Mouse (Mus musculus) T-cell, adult 2 months (primary cell): ENCODE results near the gene Scarf2.

Experiments
- DNase-seq: peaks from one replicate; pipeline ENCODE4 v3.0.0; 2022; ENCODE audit warnings: low spot score

Gene Scarf2

DNA sequence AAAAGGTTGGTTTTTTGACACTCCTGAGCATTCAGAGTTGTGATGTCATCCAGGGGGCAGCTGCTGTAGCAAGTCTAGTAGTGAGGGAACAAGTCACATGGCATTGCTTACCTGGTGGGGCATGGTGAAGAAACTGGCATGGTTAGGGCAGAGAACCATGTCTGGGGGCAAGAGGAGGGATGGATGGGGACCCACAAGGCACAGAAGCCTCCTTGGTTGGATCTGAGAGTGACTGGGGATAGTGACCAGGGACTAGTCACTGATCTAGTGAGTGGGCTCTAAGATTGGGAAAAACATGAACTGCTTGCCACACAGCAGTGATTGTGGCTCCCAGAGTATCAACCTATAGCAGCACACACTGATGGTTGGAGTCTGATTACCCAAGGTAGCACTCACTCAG, 2.5 kb downstream of the Scarf2 start:
- no peak for DNase-seq

DNA sequence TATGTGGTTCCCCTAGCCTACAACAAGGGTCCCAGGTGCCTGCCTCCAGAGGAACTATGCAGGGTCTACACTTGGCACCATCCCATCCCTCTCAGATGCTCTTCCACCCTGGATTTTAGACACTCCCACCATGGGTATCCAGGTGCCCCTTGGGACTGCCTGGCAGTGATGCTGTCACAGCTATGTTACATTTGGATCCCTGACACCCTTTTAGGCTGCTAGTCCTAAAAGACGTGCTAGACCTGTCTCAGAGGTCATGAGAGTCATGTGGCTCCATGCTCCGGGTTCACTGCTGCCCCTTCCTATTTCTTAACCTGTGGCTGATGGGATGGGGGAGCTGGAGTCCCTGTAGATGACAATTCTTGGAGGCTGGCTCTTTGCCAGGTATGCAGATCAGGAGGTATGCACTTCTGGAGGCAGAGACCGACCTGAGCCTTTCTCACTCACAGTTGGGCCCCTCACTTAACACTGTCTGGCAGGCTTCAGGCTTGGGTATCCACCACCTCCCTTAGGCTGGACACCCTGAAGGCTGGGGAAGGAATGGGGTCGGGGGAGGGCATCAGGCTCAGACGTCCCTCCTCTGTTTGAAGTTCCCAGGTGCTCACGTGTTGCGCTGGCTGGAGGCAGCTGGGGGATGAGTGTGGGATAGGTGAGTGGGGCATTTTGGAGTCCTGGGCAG, 4.8 kb downstream of the Scarf2 start:
- DNase-seq = no peak

DNA sequence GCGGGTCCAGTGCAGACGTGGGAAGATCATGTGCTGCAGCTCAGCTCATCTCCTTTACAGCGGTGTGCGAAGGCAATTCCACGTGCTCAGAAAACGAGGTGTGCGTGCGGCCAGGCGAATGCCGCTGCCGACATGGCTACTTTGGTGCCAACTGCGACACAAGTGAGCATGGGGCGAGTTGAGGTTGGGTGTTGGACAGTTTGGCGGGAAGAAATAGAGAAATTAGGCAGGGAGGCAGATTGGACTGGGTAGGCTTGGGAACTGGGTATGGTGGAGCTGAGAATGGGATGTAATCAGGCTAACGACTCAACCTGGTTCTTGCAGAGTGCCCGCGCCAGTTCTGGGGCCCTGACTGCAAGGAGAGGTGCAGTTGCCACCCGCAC, 5.4 kb downstream of the Scarf2 start:
- DNase-seq = no peak

DNA sequence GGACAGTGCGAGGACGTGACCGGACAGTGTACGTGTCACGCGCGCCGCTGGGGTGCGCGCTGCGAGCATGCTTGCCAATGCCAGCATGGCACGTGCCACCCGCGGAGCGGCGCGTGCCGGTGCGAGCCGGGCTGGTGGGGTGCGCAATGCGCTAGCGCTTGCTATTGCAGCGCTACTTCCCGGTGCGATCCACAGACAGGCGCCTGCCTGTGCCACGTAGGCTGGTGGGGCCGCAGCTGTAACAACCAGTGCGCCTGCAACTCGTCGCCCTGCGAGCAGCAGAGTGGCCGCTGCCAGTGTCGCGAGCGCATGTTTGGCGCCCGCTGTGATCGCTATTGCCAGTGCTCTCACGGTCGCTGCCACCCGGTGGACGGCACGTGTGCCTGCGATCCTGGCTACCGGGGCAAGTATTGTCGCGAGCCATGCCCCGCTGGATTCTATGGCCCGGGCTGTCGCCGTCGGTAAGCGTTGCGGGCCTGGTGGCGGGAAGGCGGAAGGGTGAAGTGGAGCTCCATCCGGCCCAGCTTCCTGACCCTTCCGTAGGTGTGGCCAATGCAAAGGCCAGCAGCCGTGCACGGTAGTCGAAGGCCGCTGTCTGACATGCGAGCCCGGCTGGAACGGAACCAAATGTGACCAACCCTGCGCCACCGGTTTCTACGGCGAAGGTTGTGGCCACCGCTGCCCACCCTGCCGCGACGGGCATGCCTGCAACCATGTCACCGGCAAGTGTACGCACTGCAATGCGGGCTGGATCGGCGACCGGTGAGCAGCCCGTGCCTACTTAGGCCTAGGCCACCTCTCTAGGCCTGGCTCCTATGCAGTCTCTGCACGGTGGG, 6.0 kb downstream of the Scarf2 start:
- DNase-seq = peak; percentile 28

DNA sequence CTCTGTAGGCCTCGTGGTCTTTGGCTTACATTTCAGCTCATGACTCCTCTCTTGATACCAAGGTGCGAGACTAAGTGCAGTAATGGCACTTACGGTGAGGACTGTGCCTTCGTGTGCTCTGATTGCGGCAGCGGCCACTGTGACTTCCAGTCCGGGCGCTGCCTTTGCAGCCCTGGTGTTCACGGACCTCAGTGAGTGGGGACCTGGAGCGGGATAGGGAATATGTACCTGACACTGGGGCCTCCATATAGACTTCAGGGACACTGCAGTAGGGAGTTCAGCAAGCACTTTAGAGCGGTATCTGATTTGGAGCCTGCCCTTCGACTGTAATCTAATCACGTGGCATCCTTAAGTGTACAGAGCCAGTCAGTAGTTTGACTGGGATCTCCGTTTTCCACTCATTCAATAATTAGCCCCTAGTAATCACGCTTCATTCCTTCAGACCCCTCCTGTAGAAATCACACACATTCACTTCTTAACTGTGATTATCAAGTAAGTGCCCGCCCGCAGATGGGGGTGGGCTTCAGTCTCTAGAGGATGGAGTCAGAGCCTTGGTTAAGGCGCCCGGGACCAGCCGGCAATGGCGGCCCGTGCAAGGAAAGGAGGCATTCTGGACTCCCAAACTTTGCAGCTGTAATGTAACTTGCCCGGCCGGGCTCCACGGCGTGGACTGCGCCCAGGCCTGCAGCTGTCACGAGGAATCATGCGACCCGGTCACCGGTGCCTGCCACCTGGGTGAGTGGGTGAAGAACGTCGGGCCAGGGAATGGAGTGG, 6.8 kb downstream of the Scarf2 start:
- DNase-seq = no peak

DNA sequence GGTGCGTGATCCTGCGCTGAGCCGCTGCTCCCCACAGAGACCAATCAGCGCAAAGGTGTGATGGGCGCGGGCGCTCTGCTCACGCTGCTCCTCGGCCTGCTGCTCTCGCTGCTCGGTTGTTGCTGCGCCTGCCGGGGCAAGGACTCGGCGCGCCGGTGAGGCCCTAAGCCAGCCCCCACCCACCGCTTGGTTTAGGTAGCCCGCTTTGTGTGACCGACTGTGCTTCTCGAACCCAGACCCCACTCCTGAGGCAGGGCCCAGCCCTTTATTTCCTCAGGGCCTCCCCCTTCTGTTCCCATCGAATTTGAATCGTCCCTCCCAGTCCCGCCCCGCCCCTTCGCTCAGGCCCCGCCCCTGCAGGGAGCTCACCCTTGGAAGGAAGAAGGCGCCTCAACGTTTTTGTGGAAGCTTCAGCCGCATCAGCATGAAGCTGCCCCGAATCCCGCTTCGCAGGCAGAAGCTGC, 7.4 kb downstream of the Scarf2 start:
- no peak for DNase-seq

DNA sequence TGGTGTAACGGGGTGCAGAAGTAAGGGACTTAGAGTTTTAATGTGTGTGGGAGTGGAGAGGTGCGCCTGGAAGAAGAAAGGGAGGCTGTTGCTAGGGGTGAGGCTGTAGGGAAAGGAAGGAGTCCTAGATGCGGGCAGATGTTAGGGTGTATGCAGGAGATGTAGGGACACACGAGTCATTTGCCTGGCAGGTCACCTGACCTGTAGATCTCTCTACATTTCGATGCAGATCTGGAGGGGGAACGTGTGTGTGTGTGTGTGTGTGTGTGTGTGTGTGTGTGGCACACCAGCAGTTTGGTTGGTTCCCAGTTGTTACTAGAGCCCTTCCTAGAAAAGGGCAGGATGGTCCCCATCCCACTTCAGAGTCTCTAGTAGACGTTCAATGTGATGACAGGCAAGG, 7.9 kb downstream of the Scarf2 start:
- no peak for DNase-seq

DNA sequence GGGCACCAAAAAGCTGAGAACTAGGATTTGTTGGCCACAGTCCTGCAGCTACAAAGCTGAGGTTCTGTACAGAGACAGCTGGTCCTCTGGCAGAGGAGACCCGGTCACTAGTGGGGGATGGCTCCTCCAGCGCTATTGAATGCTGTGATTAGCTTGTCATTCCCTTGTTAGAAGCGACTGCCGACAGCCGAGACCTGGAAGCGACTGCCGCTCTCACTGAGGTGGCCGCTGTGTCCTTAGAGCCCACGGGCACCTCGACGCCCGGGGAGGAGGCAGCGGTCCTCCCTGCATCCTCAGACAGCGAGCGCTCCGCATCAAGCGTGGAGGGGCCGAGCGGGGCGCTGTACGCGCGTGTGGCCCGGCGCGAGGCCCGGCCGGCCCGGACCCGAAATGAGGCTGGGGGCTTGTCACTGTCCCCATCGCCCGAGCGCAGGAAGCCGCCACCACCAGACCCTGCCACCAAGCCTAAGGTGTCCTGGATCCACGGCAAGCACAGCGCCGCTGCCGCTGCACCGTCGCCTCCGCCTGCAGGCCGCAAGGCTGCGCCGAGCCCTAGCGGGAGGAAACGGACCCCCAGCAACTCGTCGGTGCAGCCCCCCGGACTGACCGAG, 9.6 kb downstream of the Scarf2 start:
- DNase-seq = peak; percentile 29

DNA sequence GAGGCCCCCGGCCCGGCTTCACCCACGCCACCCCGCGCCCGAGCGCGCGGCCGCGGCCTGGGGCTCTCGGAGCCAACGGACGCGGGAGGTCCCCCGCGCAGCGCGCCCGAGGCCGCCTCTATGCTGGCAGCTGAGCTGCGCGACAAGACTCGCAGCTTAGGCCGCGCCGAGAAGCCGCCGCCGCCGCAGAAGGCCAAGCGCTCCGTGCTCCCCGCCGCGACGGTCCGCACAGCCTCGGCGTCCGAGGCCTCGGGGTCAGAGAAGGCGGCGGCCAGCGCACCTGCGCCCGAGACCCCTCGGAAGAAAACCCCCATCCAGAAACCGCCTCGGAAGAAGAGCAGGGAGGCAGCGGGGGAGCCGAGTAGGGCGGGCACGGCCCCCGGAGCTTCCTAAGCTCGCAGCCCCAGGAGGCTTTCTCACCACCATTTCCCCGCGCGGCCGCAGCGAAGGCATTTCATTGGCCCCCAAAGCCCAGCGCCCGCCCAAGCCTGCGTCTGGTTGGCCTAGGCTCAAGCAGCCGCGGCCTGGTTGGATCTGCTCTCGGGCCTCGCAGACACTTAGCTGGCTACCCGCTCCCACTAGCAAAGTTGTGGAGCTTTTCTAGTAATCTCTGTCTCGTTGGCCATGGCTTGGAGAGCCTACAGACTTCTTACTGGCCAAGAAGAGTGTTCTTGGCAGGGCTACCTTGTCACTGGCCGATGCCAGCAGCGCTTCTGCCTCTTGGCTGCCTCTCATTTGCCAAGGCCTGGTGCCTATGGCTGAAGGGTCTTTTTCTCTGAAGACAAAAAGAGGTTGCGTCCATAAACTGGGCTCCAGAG, 10.3 kb downstream of the Scarf2 start:
- DNase-seq = peak; percentile 87

DNA sequence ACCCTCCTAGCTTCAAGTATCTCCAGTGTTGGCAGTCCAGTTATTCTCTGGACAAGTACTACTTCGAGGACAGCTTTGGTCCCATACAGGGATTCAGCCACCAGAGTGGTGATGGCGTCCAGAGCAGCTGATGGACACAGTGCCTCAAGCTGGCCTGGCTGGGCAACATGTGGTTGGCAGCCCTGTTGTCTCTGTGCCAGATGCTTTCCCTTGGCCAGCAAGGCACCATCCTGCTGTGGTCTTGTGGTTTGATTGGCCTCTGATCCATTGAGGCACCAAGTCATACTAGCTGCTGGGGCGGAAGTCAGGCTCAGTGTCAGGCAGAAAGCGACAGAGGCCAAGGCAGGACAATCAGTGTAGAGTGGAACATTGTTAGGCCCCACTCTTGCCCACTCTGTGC, 12.0 kb downstream of the Scarf2 start:
- DNase-seq = no peak

DNA sequence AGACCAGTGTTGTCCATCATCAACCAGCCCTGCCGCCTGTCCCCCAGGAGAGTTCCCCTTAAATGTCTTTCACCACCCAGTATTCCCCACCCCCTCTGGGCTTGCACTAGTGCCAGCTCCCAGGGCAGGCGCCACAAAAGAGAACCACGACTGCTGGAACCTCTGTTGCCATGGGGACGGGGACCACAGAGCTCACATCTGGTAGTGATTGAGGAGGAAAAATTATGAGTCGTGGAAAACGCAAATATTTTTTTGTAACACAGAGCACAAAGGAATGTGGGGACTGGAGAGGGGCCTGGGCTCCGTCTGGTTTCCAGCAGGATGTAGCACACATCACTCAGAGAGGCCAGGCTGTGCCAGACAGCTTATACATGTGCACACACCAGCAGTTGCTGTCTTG, 12.6 kb downstream of the Scarf2 start:
- no peak for DNase-seq

DNA sequence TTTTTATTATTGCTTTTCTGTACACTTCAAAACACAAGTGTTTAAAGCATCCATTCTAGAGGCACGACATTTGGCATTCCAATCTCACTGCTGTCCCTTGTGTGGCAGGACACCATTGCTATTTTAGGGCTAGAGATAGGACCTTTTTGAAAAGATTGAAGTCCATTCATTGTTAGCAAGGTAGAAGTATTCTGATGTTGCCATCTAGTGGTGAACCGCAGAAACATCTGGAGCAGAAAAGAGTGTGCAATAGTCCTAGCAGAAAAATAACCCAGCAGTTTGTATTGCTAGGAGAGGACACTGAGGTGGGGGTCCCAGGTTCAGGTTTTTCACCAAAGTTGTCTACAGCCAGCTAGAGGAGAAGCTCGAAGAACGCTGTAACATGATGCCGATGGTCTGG, 15.0 kb downstream of the Scarf2 start:
- peak; percentile 32 for DNase-seq

DNA sequence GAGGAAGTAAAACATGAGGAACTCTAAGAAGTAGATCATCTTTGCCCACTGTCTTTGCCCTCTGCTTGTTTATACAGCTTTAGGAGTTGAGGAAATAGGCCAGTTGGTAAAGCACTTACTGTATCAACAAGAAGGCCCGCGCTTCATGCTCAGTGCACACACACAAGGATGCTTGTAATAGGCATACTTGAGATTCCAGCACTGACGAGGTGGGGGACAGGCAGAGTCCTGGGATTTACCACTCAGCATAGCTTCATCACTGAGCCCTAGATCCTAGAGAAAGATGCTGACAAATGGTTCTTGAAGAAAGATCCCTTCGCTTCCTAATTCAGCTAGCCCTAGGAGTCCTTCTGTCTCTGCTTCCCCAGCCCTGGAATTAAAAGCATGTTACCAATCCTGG, 16.1 kb downstream of the Scarf2 start:
- DNase-seq = no peak

DNA sequence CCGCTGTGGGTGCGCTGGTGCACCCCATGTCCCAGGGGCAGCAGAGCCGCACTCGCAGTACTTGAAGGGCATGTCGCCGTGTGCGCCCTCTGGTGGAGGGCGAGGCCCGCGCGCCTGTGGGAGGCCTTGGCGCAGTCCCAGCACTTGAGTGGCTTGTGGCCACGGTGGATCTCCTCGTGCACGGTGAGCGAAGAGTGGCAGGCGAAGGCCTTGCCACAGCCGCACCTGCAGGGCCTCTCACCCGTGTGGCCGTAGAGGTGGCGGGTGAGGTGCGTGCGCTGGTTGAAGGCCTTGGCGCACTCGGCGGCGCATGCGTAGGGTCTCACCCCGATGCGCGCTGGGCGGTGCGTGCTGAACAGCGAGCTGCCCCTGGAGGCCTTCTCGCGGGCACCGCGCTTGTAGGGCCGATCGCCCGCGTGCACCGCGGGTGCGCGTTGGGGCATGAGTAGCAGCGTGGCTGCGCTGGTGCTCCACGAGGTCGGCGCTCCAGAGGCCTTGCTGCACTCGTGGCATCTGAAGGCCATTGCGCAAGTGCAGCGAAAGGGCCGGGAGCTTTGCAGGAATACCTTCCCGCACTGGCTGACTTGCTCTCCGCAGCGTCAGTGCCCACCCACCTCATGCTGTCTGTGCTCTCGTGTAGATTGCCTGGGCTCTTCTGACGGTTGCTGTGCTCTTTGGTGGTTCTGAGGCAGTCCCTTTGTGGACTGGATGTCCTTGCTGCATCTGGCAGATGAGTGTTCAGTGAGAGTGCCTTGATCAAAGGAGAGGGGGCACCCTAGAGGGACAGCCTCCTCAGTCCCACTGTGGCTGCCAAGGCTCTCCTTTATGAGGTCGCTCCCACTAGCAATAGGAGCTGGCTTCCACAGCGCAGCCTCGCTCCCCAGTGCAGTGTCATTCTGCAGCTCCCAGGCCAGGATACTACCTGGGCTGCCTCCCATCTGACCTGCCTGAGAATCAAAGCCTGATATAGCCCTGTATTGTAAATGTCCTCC, 18.6 kb downstream of the Scarf2 start:
- DNase-seq = peak; percentile 74

DNA sequence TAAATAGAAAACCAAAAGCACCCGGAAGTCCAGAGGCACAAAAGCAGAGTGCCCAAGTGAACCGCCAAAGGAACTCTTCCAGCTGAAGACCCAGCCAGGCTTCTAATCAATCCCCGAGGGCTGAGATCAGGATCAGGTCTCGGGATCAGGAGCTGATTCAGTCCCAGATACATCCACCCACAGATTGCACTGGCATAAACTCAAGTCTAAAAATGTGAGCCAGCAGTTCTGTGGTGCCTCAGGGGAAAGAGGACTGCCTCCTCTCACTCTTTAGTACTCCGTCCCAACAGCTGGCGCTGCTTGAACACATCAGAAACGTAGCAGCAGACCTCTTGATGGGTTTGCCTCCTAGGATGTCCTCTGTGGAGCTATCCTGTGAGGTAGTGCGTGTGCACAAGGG, 19.4 kb downstream of the Scarf2 start:
- DNase-seq = no peak

DNA sequence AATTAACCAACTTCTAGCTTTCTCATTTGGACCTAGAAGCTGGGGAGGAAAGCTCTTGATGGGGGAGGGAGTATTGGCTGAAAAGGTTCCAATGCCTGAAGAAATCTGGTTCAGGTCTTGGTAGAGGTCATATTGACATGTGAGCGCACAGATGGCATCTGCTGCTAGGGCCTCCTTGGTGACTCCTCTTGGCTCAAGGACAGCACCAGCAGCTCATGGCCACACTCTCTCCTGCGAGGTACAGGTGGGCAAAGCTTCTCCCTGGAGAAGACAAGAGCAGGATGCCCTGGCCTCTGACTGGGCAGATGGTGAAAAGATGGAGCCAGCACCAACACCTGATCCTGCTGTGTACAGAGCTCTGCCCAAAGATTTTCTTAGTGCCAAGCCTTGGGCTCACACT, 29.4 kb downstream of the Scarf2 start:
- no peak for DNase-seq

DNA sequence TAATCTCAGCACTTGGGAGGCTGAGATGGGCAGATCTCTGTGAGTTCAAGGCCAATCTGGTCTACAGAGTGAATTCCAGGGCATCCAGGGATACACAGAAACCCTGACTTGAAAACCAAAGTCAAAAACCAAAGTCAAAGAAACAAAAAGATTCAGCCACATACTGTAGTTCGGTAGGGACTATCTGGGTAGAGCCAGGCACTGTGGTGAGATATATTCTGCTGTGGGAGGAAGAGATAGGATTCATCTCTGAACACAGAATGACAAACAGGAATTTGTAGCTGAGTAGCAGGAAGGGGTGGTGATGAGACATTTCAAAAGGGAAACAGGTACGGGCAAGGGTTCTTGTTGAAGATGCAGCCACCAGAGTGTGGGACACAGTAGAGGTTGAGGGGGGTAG, 31.1 kb downstream of the Scarf2 start:
- no peak for DNase-seq

DNA sequence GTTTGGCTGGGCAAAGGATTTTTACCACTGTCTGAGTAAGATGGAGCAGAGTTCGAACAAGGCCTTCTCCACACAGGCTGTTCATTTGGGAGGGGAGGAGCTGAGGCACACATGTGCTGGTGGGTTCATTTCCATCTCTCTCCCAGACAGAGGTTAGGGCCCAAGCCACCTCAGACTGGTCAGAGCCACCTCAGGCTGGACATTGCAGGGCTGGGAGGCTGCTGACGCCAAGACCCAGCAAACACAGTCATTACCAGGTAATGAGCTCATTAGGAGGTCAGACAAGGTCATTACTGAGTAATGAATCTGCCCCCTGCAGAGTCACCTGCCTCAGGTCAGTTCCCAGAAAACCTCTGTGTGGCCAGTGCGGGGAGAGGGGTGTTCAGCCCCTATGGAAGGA, 31.8 kb downstream of the Scarf2 start:
- no peak for DNase-seq

DNA sequence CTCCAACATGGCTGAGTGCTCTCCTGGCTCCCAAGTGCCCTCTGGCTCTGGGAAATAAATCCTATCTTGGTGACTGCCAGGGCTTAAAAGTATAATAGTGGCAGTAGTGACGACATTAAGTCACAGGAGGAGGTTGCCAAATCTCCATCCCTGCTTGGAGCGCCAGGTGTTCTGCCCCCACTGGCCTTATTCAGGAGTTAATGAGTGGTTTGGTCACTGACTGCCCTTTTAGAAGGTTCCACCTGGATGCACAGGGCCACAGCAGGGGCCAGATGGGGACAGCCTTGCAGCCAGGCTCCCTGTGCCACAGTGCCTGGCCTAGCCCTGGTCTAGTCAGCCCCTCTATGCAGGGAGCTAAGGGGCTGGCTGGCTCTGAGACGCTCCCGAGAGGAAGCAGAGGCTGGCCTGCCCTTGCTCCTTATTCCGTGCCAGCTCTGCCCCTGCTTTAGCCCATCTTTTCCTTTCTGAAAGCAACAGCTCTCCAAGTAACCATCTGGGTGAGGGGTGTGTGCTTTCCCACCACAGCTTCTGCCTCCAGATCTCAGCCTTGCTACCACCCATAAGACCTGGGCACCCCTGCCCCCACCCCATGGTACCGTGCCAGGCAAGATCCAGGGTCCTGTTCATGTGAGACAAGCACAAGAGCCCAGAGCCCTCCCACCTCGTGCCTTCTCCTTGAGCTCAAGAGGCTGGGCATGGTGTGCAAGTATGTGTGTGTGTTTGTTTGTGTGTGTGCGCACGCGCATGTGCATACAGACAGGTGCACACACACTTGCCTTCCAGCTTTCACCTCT, 33.5 kb downstream of the Scarf2 start:
- no peak for DNase-seq

DNA sequence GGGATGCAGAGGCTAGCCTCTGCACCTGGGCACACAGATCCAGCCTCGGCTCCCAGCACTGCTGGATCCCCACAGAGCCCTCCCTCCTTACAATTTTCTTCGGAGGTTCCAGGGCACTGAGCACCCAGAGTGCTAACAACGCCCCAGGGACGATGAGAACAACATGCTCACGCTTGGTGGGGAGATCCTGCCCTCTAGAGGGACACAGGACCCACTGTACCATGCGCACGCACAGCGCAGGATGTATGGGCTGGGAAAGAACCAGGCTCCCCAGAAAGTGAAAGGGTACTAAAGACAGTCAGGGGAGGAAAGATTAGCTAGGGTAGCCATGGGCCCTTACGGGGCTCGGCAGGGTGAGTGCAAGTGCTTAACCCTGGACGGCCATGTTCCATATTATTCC, 34.7 kb downstream of the Scarf2 start:
- DNase-seq = no peak
